Mouse (Mus musculus): ENCODE results near the gene Gm14444.
"Not testable (repeated sequence)": the region's sequence is repeated elsewhere in the genome, so short reads cannot be mapped to it uniquely, and the experiment has no call there.

The Gm14444 gene

DNA sequence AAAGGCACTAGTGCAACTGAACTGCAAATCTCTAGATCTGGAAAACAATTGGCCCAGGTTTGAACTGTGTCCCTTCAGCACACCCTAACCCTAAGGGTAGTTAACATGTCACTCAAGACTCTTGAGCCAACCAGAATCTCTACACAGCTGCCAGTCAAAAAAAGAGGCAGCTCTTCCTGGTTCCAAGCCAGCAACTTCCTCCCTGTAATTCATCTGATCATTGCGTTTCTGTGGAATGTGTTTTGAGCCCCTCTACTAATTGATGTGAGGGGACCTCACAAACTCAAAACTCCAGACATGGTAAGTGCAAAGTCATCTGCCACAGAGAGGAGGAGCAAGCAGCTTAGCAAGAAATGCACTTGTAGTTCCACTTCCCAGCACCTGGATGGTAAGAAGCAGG lies at the start of gene Gm14444:
TSS of gene Gm14444 (plus strand) at position 220 of the 400 bp plus-strand sequence.
- in situ Hi-C loops (cut with MboI, MseI): not testable (repeated sequence)

DNA sequence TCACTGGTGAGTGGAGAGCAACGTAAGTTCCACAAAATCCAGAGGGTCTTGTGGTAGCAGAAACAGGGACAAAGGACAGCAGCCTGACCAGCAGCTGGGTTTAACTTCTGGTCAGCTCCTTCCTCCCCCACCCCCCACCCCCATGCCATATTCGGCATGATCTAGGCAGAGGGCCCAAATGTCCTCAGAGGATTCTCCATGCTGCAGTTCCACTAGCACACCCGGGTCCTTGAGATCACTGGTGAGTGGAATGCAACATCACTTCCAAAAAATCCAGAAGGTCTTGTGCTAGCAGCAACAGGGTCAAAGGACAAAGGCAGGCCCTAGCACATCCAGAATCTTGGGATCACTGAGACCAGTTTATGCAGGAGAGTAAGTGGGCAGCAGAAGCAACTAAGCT lies 44.6 kb upstream of the Gm14444 start:
- in situ Hi-C loops (cut with MboI, MseI): not testable (repeated sequence)

GRCm38 (mm10) chr2:175044268-175044667 lies 34.2 kb downstream of the Gm14444 start:
- in situ Hi-C loops (cut with MboI, MseI): not testable (repeated sequence)

GRCm38 (mm10) chr2:175067681-175068261 lies 57.7 kb downstream of the Gm14444 start, which contains the start of gene Gm14393:
Gene Gm14393, minus strand, starts transcription at chr2:175067781.
- in situ Hi-C loops (cut with MboI, MseI): loop anchor here in 1 of 2 experiments (25.0 kb wide), 1 partner anchor 1795 kb away; no protein-coding TSS in a partner anchor
